Mouse (Mus musculus): ENCODE measurements around the gene Cdca7.

- TF ChIP-seq GATA1 (IDR thresholded peaks at IDR 0.05; ENCODE audit: borderline replicate concordance, low read length) (no peak), FLI1 (IDR thresholded peaks at IDR 0.05; ENCODE audit: low read length) (no peak)
Observed at GRCm38 (mm10) chr2:72453563-72453962, 22.4 kb upstream of the Cdca7 start.
